Mouse (Mus musculus) cerebellum, adult 2 months (tissue): ENCODE measurements around the gene Olfr571.

ENCODE experiments used
- CTCF ChIP-seq: fragments of 200-500 bp; IDR thresholded peaks from 2 replicates; pipeline ENCODE4 v1.5.1; 2011; ENCODE audit warnings: low read depth, mild to moderate bottlenecking, control low read depth, low read length, moderate library complexity, borderline replicate concordance; ENCODE audit not compliant: insufficient read depth
- POLR2A ChIP-seq: fragments of 200-500 bp; IDR thresholded peaks from 2 replicates; pipeline ENCODE4 v1.6.1; 2011; ENCODE audit warnings: low read length, control low read depth, borderline replicate concordance; ENCODE audit not compliant: insufficient read depth

GRCm38 (mm10) chr7:102927105-102927504, 9.8 kb upstream of the Olfr571 start:
- TF ChIP-seq POLR2A (no peak), CTCF (no peak)
